Mouse (Mus musculus) granulocyte monocyte progenitor cell, adult 5-6 weeks (primary cell): ENCODE results near the gene Clic1. TPM values are rescaled to one million over a fixed set of nuclear protein-coding genes. Genes with fewer than 3 reads are reported as not detected.

Experiments used
- total RNA-seq, 2 experiments: library from RNA; stranded (forward) in 1 of 2; stranded (reverse) in 1 of 2; fragments of 200-712, 200-1000 nt in 1 of 2; fragments of >200 nt in 1 of 2; fragmentation: Nextera tagmentation in 1 of 2; gene quantifications; 2 replicates each; pipeline ENCODE4 v1.2.3; 2014 to 2017

The Clic1 gene
- total RNA-seq, 2 experiments from 2014 or later, result 245 to 347 TPM

Other genes with a start within 250 kb of the Clic1 start
Only the 30 nearest of the 46 such genes appear.
- 78.2 and 87.0 TPM in 2 replicates for gene Ehmt2, start 151.5 kb upstream of the Clic1 start, total RNA-seq (2014; fragmentation: Nextera tagmentation)
- 90.9 and 120 TPM in 2 replicates for gene Ehmt2, start 151.5 kb upstream of the Clic1 start, total RNA-seq (2017)
- gene Slc44a4, start 135.5 kb upstream of the Clic1 start, total RNA-seq (2014; fragmentation: Nextera tagmentation), result 0.41 TPM in 1 of 2 replicates, not detected in the other
- 0.78 and 1.8 TPM in 2 replicates for gene Slc44a4, start 135.5 kb upstream of the Clic1 start, total RNA-seq (2017)
- gene Neu1, start 118.7 kb upstream of the Clic1 start, total RNA-seq (2014; fragmentation: Nextera tagmentation), result 30.3 and 35.3 TPM in 2 replicates
- 27.0 and 32.4 TPM in 2 replicates for gene Neu1, start 118.7 kb upstream of the Clic1 start, total RNA-seq (2017)
- gene Hspa1b, start 90.7 kb upstream of the Clic1 start, total RNA-seq (2014; fragmentation: Nextera tagmentation), result 11.4 and 13.9 TPM in 2 replicates
- gene Hspa1b, start 90.7 kb upstream of the Clic1 start, total RNA-seq (2017), result 67.7 and 68.3 TPM in 2 replicates
- not detected in 2 replicates for gene Gm20481, start 80.1 kb upstream of the Clic1 start, total RNA-seq (2014; fragmentation: Nextera tagmentation)
- 0.34 and 1.4 TPM in 2 replicates for gene Gm20481, start 80.1 kb upstream of the Clic1 start, total RNA-seq (2017)
- 5.5 and 6.2 TPM in 2 replicates for gene Hspa1a, start 77.8 kb upstream of the Clic1 start, total RNA-seq (2014; fragmentation: Nextera tagmentation)
- gene Hspa1a, start 77.8 kb upstream of the Clic1 start, total RNA-seq (2017), result 45.2 and 49.0 TPM in 2 replicates
- not detected in 2 replicates for gene Hspa1l, start 77.3 kb upstream of the Clic1 start, total RNA-seq (2014; fragmentation: Nextera tagmentation)
- 0.09 TPM in 1 of 2 replicates, not detected in the other for gene Hspa1l, start 77.3 kb upstream of the Clic1 start, total RNA-seq (2017)
- 129 and 305 TPM in 2 replicates for gene Lsm2, start 68.1 kb upstream of the Clic1 start, total RNA-seq (2014; fragmentation: Nextera tagmentation)
- 42.0 and 71.6 TPM in 2 replicates for gene Lsm2, start 68.1 kb upstream of the Clic1 start, total RNA-seq (2017)
- gene Vars, start 49.0 kb upstream of the Clic1 start, total RNA-seq (2014; fragmentation: Nextera tagmentation), result 75.6 and 150 TPM in 2 replicates
- 174 and 181 TPM in 2 replicates for gene Vars, start 49.0 kb upstream of the Clic1 start, total RNA-seq (2017)
- gene Vwa7, start 33.4 kb upstream of the Clic1 start, total RNA-seq (2014; fragmentation: Nextera tagmentation), result 0.11 and 0.19 TPM in 2 replicates
- gene Vwa7, start 33.4 kb upstream of the Clic1 start, total RNA-seq (2017), result not detected in 2 replicates
- 2.5 TPM in 1 of 2 replicates, not detected in the other for gene Sapcd1, start 21.9 kb upstream of the Clic1 start, total RNA-seq (2014; fragmentation: Nextera tagmentation)
- gene Sapcd1, start 21.9 kb upstream of the Clic1 start, total RNA-seq (2017), result 0.90 TPM in 1 of 2 replicates, not detected in the other
- 0.19 and 6.8 TPM in 2 replicates for gene Msh5, start 3.2 kb upstream of the Clic1 start, total RNA-seq (2014; fragmentation: Nextera tagmentation)
- 0.62 and 3.6 TPM in 2 replicates for gene Msh5, start 3.2 kb upstream of the Clic1 start, total RNA-seq (2017)
- 3.4 TPM in 1 of 2 replicates, not detected in the other for gene Ddah2, start 9.1 kb downstream of the Clic1 start, total RNA-seq (2014; fragmentation: Nextera tagmentation)
- 0.57 and 3.7 TPM in 2 replicates for gene Ddah2, start 9.1 kb downstream of the Clic1 start, total RNA-seq (2017)
- gene Ly6g6c, start 15.4 kb downstream of the Clic1 start, total RNA-seq (2014; fragmentation: Nextera tagmentation), result not detected in 2 replicates
- gene Ly6g6c, start 15.4 kb downstream of the Clic1 start, total RNA-seq (2017), result not detected in 2 replicates
- not detected in 2 replicates for gene Mpig6b, start 16.2 kb downstream of the Clic1 start, total RNA-seq (2014; fragmentation: Nextera tagmentation)
- not detected in 2 replicates for gene Mpig6b, start 16.2 kb downstream of the Clic1 start, total RNA-seq (2017)
- gene Ly6g6e, start 26.9 kb downstream of the Clic1 start, total RNA-seq (2014; fragmentation: Nextera tagmentation), result not detected in 2 replicates
- not detected in 2 replicates for gene Ly6g6e, start 26.9 kb downstream of the Clic1 start, total RNA-seq (2017)
- not detected in 2 replicates for gene Ly6g6d, start 28.1 kb downstream of the Clic1 start, total RNA-seq (2014; fragmentation: Nextera tagmentation)
- gene Ly6g6d, start 28.1 kb downstream of the Clic1 start, total RNA-seq (2017), result not detected in 2 replicates
- not detected in 2 replicates for gene Ly6g6f, start 35.6 kb downstream of the Clic1 start, total RNA-seq (2014; fragmentation: Nextera tagmentation)
- not detected in 2 replicates for gene Ly6g6f, start 35.6 kb downstream of the Clic1 start, total RNA-seq (2017)
- gene Abhd16a, start 39.3 kb downstream of the Clic1 start, total RNA-seq (2014; fragmentation: Nextera tagmentation), result 26.7 and 33.3 TPM in 2 replicates
- 27.7 and 35.0 TPM in 2 replicates for gene Abhd16a, start 39.3 kb downstream of the Clic1 start, total RNA-seq (2017)
- gene Ly6g5c, start 58.3 kb downstream of the Clic1 start, total RNA-seq (2014; fragmentation: Nextera tagmentation), result not detected in 2 replicates
- not detected in 2 replicates for gene Ly6g5c, start 58.3 kb downstream of the Clic1 start, total RNA-seq (2017)
- 1.6 TPM in 1 of 2 replicates, not detected in the other for gene Ly6g5b, start 65.5 kb downstream of the Clic1 start, total RNA-seq (2014; fragmentation: Nextera tagmentation)
- gene Ly6g5b, start 65.5 kb downstream of the Clic1 start, total RNA-seq (2017), result 0.56 TPM in 1 of 2 replicates, not detected in the other
- 21.2 and 25.4 TPM in 2 replicates for gene Gpank1, start 71.5 kb downstream of the Clic1 start, total RNA-seq (2014; fragmentation: Nextera tagmentation)
- 24.0 and 26.9 TPM in 2 replicates for gene Gpank1, start 71.5 kb downstream of the Clic1 start, total RNA-seq (2017)
- 289 and 384 TPM in 2 replicates for gene Csnk2b, start 72.1 kb downstream of the Clic1 start, total RNA-seq (2014; fragmentation: Nextera tagmentation)
- gene Csnk2b, start 72.1 kb downstream of the Clic1 start, total RNA-seq (2017), result 277 and 317 TPM in 2 replicates
- 16.3 and 18.4 TPM in 2 replicates for gene D17H6S53E, start 76.4 kb downstream of the Clic1 start, total RNA-seq (2014; fragmentation: Nextera tagmentation)
- gene D17H6S53E, start 76.4 kb downstream of the Clic1 start, total RNA-seq (2017), result 7.9 and 10.7 TPM in 2 replicates
- gene Apom, start 82.1 kb downstream of the Clic1 start, total RNA-seq (2014; fragmentation: Nextera tagmentation), result not detected in 2 replicates
- gene Apom, start 82.1 kb downstream of the Clic1 start, total RNA-seq (2017), result 1.2 TPM in 1 of 2 replicates, not detected in the other
- gene Bag6, start 85.2 kb downstream of the Clic1 start, total RNA-seq (2014; fragmentation: Nextera tagmentation), result 93.9 and 111 TPM in 2 replicates
- gene Bag6, start 85.2 kb downstream of the Clic1 start, total RNA-seq (2017), result 68.8 and 74.0 TPM in 2 replicates
- gene Prrc2a, start 114.9 kb downstream of the Clic1 start, total RNA-seq (2014; fragmentation: Nextera tagmentation), result 254 and 306 TPM in 2 replicates
- 43.2 and 67.9 TPM in 2 replicates for gene Prrc2a, start 114.9 kb downstream of the Clic1 start, total RNA-seq (2017)
- 15.1 and 20.8 TPM in 2 replicates for gene Aif1, start 126.1 kb downstream of the Clic1 start, total RNA-seq (2014; fragmentation: Nextera tagmentation)
- gene Aif1, start 126.1 kb downstream of the Clic1 start, total RNA-seq (2017), result 7.8 and 14.3 TPM in 2 replicates
- gene Lst1, start 138.5 kb downstream of the Clic1 start, total RNA-seq (2014; fragmentation: Nextera tagmentation), result 78.7 and 89.0 TPM in 2 replicates
- gene Lst1, start 138.5 kb downstream of the Clic1 start, total RNA-seq (2017), result 55.5 and 115 TPM in 2 replicates
- gene Ltb, start 144.5 kb downstream of the Clic1 start, total RNA-seq (2014; fragmentation: Nextera tagmentation), result 1.6 TPM in 1 of 2 replicates, not detected in the other
- gene Ltb, start 144.5 kb downstream of the Clic1 start, total RNA-seq (2017), result 0.41 and 0.99 TPM in 2 replicates